Mouse (Mus musculus): ENCODE measurements around the gene Kank1.
"Not testable (repeated sequence)": the region's sequence is repeated elsewhere in the genome, so short reads cannot be mapped to it uniquely, and the experiment has no call there.

Kank1 gene

DNA sequence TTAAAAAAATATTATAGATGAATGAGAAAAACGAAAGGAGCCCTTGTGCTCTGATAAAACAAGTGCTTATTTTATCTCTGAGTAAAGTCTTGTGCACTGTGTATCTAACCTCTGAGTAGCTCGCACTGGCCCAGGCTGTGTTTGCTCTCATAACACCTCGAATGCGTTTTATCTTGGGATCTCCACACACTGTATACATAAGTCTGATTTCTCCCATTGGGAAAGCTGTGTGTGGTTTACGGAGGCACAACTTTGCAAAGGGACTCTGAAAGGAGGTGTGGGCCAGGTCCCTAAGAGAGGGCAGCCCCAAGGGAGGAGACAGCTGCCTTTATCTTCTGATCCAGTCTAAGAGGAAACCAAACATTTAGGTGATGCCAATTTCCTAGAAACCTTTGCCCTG is 198.6 kb downstream of the Kank1 start:
- no peak for DNase-seq (ENCODE audit: inconsistent age in 2 of 2, low spot score in 1 of 2)

DNA sequence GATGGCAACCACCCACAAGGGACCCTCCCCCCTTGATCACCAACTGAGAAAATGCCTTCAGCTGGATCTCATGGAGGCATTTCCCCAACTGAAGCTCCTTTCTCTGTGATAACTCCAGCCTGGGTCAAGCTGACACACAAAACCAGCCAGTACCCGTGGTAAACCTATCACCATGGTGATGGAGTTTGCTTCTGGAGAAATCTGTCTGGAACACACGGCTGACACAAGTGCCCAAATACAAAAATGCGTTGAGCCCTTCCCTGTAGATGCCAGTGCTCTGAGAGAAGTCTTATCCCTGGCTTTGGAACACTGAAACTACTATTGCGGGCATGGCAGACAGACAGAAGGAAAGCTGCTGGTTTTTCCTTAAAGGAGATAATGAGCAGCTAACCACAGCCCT is 199.4 kb downstream of the Kank1 start:
- no peak for DNase-seq (ENCODE audit: inconsistent age in 2 of 2, low spot score in 1 of 2)

DNA sequence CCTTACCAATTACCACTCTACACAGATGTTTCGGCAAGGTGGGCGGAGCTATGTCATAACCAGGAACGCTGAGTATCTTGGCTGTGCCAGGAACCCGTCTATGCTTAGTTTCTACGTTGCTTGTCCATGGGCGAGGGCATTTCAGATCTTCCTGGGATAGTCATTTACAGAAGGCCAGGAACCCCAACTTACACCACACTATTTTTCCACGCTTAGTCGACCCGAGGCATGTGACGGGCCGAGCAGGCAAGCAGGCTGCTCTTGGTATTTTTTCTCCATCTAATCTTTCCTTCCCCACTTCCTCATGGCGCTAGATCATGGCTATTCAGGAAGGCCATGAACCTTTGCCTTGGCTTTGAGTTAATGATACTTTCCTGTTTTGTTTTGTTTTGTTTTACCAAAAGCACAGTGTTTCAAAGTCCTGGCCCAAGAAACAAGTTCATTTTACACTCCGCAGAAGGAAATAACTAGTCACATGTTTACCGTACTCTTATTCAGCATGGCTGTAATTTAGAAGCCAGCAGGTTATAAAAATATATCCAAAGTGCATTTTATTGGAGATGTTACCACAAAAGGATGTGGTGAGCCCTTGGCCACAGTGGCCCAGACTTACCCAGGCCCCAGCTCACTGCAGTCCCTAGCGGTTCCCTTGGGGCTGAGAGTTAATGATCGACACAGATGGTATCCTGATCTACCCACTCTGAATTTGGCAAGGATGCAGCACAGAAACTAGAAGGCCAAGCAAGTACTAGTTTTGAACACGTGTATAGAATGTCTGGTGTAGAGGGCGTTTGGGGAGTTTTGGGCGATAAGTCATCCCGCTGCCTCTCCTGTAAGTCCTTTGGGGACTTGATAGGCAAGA is 200.2 kb downstream of the Kank1 start:
- DNase-seq (ENCODE audit: inconsistent age in 2 of 2, low spot score in 1 of 2): no peak

DNA sequence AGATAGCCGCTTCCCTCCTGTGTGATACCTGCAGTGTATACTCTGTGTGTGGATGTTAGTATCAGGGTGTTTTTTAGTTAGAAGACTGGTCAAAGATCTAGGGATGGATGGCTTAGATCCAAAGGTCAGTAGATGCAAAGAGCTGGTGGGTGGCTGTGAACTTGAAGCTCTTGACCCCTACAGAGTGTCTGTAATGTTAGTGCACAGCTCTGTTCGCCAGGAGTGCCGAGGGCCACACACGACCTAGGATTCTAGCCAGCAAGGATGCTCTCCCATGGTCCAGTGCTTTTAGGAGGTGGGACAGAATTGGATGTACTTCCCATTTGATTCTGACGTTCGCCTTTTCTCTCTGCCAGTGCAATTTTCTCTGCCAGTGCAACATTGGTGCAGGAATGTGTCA is 201.5 kb downstream of the Kank1 start:
- DNase-seq (ENCODE audit: inconsistent age in 2 of 2, low spot score in 1 of 2): no peak

DNA sequence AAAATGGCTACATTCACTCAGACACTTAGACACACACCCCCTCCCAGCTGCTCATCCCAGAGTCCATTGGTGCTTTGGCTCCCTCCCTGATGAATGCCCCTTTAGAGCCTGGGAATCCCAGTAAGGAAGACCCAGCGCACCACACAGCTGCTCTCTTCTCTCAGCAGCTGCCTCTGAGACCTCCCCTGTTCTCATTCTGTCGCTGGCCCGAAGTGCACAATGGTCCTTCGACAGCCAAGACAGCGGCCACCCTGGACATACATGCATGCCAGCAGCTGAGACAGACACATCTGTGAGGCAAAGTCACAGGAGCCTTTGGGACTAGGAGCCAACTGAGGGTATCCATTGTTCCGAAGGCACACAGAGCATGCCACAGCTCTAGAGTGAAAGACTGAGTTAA is 203.0 kb downstream of the Kank1 start:
- no peak for DNase-seq (ENCODE audit: inconsistent age in 2 of 2, low spot score in 1 of 2)

DNA sequence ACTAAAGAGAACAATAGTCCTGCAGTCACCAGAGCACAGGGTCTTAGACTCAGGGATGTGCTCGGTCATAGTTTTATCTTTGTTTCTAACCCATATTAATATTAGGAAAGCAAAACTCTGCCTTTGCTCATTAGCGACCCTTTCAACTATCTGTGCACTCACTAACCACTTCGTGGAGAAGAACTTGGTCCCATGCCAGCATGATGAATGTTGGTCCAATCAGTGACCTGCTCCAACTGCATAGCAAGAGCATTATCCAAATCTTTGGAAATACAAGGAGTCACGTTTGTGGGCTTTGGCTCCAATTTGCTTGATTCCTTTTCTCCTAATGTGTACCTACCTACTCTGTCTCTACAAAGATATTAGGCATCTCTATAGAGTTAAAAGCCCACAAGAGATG is 204.0 kb downstream of the Kank1 start:
- no peak for DNase-seq (ENCODE audit: inconsistent age in 2 of 2, low spot score in 1 of 2)

DNA sequence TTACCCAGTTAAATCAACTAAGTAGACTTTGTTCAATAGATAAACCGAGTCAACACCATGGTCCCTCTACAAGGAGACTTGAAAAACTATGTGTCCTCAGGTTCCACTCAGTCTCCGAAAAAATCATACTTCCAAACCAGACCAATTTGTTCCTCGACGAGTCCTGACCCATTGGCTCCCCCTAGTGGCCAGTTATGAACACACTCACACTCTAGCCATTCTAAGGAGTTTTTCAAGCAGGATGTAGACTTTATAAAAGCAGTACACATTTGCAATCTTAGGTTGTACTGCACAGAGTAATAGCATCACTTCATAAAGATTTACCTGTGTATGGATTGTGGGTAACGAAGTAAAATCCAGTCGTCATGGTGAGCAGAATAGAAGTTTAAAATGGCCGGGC is 208.3 kb downstream of the Kank1 start:
- peak; percentile 54 to 87 for DNase-seq (ENCODE audit: inconsistent age in 2 of 2, low spot score in 1 of 2)

DNA sequence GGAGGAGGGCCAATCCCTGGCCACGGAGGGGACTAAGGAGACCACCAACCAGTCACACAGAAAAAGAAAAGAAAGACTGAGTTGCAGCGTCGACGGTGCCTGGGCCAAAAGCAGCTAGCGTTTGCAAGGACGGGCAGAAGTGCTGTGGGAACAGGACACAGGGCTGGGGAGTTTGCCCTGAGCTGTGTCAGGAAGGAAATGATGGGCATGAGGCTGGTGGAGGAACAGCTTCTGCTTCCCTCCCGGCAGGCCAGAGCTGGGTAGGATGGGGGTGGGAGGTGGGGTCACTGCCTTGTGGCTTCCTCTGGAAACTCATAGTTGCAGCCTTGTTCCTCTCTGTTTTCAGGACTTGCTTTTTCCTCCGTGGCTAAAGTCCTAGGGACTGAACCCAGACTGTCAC is 209.1 kb downstream of the Kank1 start:
- DNase-seq (ENCODE audit: inconsistent age in 2 of 2, low spot score in 1 of 2): no peak

DNA sequence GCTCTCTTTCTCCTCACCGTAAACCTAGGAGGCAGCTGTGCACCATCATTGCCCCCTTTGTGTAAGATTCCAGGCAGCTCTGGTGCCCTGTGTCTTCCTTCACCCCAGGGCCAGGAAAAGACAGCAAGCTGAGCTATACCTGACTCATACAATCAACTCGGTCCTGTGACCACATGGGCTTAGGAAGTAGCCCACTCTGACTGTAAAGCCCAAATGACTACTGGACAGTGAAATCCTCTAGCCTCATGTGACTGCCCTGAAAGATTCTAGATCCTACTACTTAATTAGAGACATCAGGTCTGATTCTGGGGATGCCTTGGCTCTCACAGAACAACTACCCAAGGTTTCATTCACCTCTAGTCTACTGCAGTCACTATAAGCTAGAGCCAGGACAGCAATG is 209.9 kb downstream of the Kank1 start:
- no peak for DNase-seq (ENCODE audit: inconsistent age in 2 of 2, low spot score in 1 of 2)

DNA sequence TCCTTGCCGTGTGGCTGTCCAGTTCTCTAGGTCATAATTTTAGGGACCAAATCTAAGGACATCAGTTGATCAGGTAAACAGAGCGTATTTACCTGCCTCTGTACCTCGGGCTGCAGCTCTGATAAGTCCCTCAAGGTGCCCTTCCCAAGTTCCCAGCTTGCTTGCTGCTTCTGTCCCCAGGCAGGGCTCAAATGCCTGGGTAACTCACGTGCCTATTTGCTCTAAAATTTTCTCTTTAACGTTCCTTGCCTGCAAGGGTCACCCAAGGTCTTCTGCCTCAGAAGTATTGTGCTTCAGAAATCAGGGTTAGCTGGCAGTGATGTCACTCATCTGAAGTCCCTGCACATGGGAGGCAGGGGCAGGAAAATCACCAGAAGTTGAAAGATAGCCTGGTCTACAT is 210.6 kb downstream of the Kank1 start:
- no peak for DNase-seq (ENCODE audit: inconsistent age in 2 of 2, low spot score in 1 of 2)

DNA sequence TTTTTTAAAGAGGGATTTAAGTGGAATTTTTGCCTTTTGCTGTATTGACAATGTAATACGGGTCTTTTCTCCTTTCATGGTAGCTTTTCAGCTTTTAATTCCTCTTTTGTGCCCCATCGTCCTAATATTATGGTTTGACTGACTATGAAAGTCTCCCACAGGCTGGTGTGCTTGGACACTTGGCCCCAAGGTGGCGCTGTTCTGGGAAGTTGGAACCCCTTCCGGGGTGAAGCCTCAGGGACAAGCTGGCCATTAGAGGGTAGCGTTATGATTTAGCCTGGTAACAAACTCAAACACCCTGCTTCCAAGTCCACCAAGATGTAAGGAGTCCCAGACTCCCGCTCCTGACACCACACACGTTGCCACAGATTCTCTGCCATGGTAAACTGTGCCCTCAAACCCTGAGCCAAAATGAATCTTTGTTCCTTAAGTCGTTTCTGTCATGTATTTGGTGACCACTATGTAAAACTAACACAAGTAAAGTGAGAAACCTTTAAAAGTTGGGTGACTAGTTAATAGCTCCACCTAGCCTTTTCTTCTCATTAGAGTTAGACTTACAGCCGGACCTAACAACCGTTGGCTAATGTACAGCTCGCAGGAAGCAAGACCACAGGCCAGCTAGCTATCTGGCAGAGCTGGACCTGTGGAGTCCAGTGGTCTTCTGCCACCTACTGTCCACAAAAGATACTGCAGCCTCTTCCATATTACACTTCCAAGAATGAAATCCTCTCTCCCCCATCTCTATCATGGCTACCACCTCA is 214.3 kb downstream of the Kank1 start:
- peak; percentile 19 to 75 for DNase-seq (ENCODE audit: inconsistent age in 2 of 2, low spot score in 1 of 2)

DNA sequence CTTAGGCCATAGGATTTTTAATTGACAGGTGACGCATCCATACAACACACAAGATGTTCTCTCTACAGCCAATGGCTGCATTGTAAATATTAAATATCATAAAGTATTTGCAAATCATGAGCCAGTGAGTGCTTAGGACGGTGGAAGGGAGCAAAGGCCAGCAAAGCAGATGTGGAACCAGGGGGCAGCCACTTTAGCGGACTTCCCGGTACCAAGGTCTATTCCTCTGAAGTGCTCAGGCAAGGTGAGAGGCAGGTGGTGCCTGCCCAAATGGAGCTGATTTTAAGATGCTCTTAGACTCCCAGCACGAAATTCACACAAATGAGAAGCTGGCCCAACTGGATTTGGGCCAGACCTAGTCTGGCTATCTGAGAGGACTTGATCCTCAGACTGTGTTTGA is 216.4 kb downstream of the Kank1 start:
- no peak for DNase-seq (ENCODE audit: inconsistent age in 2 of 2, low spot score in 1 of 2)

DNA sequence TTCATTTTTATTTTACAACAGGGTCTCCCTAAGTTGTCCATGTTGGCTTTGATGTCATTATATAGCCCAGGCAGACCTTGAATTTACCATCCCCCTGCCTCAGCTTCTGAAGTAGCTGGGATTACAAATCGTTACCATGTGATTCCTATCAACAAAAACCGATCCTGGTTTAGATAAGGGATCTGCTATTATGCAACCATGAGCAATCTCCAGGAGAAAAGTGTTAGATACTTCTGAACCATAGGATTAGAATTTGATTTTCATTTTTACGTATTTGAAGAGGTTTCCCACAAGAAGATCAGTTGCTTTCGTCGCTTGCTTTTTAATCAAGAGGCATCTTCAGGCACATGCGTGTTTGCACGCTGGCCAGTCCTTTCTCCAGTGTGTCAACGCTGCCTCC is 224.0 kb downstream of the Kank1 start:
- no peak for DNase-seq (ENCODE audit: inconsistent age in 2 of 2, low spot score in 1 of 2)

DNA sequence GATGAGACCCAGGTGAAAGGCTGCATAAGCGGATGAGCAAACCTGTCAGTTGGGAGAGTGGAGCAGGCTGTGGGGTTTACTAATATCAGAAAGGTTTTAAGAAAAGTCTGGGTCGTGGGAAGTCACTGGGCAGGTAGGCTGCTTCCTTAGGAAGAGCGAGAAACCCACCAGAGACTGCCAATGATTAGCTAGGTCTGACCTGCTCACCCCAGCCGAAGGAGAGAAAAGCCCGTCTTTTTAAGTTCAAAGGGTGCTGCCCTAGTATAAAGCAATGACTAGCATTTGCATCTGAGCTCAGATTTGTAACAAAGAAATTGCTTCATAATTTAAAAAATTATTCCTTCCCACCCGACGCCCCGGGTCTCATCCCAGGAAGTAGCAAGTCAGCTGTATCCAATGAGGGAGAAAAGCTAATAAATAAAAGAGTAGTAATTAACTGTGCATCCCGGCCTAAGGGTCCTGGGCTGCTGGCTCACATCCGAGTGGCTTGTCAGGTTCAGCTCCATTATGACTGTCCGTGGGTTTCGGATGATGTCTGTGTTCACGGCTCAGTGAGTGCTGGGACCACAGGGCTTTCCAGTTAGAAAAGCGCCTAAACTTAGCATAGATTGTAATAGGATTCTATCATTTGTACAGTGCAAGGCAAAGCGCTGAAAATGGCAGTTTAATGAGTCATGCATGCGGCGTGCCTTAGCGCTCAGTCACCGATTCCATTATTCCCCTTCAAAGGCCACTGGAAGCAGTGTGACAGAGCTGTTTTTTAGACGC is 225.0 kb downstream of the Kank1 start:
- DNase-seq (ENCODE audit: inconsistent age in 2 of 2, low spot score in 1 of 2): peak; percentile 15 to 35

DNA sequence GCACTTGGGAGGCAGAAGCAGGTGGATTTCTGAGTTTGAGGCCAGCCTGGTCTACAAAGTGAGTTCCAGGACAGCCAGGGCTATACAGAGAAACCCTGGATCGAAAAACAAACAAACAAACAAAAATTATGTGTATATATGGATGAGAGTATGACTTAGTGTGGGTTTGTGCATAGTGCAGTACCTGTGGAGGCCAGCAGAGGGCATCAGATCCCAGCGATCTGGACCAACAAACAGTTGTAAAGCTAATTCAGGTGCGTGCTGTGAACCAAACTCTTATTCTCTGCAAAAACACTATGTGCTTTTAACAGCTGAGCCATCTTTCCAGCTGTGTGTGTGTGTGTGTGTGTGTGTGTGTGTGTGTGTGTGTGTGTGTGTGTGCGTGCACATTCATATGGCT is 239.0 kb downstream of the Kank1 start:
- DNase-seq (ENCODE audit: inconsistent age in 2 of 2, low spot score in 1 of 2): not testable (repeated sequence)

DNA sequence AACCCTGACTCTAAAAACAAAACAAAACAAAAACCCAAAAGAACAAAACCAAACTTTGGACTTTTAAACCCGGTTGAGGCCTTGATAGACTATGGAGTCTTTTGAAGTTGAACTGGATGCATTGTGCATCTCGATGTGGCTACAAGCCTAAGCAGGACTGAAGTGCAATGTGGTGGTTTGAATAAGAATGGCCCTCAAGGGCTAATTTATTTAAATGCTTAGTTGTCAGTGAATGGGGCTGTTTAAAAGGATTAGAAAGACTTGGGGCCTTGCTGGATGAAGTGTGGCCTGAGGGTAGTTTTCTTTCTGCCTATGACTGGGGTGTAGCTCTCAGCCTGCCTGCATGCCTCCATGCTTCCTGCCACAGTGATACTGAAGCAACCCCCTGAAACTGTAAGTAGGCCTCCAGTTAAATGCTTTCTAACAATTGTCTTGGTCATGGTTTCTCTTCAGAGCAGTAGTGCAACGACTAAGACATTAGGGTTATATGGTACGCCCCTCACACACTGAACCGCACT is 242.4 kb downstream of the Kank1 start:
- no peak for DNase-seq (ENCODE audit: inconsistent age in 2 of 2, low spot score in 1 of 2)

DNA sequence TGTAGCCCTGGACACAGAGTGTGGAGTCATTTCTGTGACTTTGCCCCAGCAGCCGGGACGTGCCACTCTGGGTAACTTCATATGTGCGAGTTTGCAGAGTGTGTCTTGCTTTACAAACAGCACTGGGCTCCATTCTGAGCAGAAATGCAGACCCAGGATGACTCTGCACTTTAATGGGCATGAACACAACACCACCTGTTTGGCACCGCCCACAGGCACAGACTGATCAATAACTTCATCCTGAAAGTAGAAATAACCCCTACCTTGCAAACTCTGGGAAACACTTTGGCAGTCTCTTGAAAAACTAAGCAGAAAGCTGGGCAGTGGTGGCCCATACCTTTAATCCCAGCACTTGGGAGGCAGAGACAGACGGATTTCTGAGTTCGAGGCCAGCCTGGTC is 244.0 kb downstream of the Kank1 start:
- no peak for DNase-seq (ENCODE audit: inconsistent age in 2 of 2, low spot score in 1 of 2)

Measured in adrenal gland, adult (tissue).